Mouse (Mus musculus) monocyte, adult 59 days (primary cell): ENCODE measurements around the gene Kif15. TPM values are rescaled to one million over a fixed set of nuclear protein-coding genes. Genes with fewer than 3 reads are reported as not detected.

Experiments
- total RNA-seq, 2 experiments: library from RNA; stranded (reverse); gene quantifications; one replicate each; pipeline ENCODE4 v1.2.4; 2023

The Kif15 gene
- 1 to 10 TPM; 2.9 to 3.4 TPM for total RNA-seq

DNA sequence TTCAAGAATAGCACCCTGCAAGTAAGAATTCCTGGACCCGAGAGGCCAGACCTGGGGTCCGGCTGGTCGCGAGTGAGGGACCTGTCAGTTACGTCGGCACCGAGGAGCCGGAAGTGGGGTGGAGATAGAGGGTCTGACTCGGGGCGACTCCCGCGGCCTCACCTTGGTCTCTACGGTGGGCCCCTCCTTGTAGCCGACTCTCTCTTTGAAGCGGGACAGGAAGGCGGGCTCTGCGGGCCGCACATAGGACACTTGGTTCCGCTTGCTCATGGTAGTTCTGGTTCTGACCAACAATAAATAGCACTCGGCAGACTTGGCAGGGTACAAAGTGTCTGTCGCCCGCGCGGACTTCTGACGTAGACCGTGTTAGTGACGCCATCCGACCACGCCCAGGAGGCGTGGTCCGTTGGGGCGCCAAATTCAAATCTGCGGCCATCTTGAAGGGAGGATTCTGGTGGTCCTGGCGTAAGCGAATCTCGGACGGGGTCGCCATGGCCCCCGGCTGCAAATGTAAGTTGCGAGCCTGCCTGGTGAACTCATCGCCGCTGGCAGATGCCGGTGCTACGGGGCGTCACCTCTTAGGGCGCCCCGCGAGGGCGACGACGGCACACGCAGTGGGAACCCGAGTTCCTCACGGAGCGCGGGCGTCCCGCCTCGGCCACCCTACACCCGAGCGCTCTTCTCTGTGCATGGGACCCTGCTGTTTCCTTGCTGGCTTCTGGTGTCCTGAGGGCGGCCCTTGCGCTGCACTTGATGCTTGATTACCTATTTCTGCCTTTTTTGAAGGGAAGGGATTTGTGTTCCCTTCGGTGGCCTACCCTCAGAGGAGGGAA is at the start of gene Kif15, which contains the start of gene 1110059G10Rik:
TSS of gene Kif15 (plus strand) at position 404 of the 833 bp plus-strand sequence.
TSS of gene 1110059G10Rik (minus strand) at position 358 of the 833 bp plus-strand sequence.

DNA sequence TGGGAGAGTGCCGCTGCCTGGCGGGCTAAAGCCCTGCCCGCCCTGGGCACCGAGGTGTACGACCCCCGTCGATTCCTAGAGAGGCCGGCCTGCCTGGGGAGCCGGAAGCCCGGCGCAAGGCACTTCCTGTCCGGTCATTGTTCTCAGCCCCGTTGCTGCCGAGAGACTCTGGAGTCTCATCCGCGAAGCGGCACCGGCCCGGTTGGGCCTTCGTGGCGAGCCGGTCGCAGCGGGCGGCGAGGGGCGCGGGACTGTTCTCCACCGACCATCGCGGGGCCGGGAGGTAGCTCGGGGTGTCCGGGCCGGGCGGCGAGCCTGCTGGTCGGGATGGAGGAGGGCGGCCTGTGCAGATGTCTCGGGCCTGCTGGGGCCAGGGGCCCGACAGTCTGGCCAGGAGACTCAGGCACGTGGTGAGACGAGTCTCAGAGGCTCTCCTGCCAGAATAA is 27.9 kb upstream of the Kif15 start, which contains the start of gene Zfp105:
TSS of gene Zfp105 (plus strand) at position 137 of the 446 bp plus-strand sequence.

DNA sequence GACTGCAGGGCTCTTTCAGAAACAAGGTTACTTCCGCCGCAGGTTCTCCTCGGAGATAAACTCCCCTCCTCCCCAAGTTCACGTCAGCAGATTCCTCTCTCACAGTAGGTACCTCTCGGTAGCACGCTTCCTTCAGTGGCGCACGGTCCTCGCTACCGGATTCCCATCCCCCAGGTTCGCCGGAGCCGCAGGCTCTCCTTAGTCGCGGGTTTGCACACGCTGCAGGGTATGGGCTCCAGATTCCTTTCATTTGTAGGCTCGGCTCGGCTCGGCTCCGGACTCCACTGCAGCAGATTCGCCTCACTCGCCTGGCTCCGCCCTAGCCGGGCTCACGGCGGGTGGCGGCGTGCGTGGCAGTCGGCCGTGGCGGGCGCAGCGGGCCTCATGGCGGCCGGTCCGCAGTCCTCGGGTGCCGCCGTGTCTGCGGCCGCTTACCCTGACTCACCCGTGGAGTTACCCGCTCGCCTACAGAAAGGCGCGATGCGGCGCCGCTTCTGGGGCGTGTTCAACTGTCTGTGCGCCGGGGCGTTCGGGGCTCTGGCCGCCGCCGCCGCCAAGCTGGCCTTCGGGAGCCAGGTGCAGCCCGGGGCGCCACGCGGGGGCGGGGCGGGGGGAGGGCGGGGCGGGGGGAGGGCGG is 70.3 kb downstream of the Kif15 start, which contains the start of gene Tmem42:
TSS of gene Tmem42 (plus strand) at position 332 of the 637 bp plus-strand sequence.

DNA sequence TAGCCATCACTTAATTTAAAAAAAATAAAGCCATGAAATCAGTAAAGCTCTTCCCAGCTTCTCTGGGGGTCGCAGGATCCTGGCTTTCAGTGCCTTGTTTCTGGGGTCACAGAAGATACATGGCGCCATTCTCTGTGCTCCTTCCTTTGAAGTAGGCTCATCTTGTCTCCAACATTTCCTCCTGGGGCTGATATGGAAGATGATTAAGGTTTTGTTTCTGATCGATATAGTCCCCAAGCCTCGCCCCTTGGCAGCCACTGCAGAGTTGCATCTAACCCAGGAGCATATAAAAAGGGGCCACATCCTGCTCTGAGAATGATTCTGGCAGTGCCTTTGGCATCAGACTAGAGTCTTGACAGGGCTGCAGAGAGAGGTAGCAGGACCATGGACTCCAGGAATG is 83.6 kb downstream of the Kif15 start, which contains the start of gene Tgm4:
TSS of gene Tgm4 (plus strand) at position 301 of the 400 bp plus-strand sequence.

Other genes starting within 250 kb of the Kif15 start
- gene Topaz1, start 203.7 kb upstream of the Kif15 start, total RNA-seq, result not detected
- 1 to 10 TPM; 5.6 to 6.2 TPM for gene Tcaim, start 145.5 kb upstream of the Kif15 start, total RNA-seq
- gene Gm35549, start 107.0 kb upstream of the Kif15 start, total RNA-seq, result not detected
- 10 to 100 TPM; 84.5 to 96.6 TPM for gene Zfp445, start 85.0 kb upstream of the Kif15 start, total RNA-seq
- 1 to 10 TPM; 1.6 to 2.3 TPM for gene Zkscan7, start 65.4 kb upstream of the Kif15 start, total RNA-seq
- gene Zfp105, start 28.0 kb upstream of the Kif15 start, total RNA-seq, result 1 to 10 TPM in 1 of 2 experiments, under 1 TPM in 1; 0.67 to 1.3 TPM
- gene 1110059G10Rik, start within 50 bp of the Kif15 start, total RNA-seq, result 10 to 100 TPM; 28.4 to 38.9 TPM
- gene Tmem42, start 70.3 kb downstream of the Kif15 start, total RNA-seq, result 1 to 10 TPM; 4.9 to 5.1 TPM
- gene Tgm4, start 83.7 kb downstream of the Kif15 start, total RNA-seq, result not detected
- 10 to 100 TPM; 59.5 to 60.3 TPM for gene Zdhhc3, start 162.2 kb downstream of the Kif15 start, total RNA-seq
- gene Exosc7, start 162.2 kb downstream of the Kif15 start, total RNA-seq, result 10 to 100 TPM; 27.8 to 30.9 TPM
- gene Clec3b, start 199.9 kb downstream of the Kif15 start, total RNA-seq, result under 1 TPM; 0.68 to 0.91 TPM